Mouse (Mus musculus) kidney, postnatal 0 days (tissue): ENCODE results near the gene Gm28230. TPM values are rescaled to one million over a fixed set of nuclear protein-coding genes. Genes with fewer than 3 reads are reported as not detected.

Experiments used
- ATAC-seq: fragments of 200-750 bp; cut with Nextera tagmentation; replicated peaks from 2 replicates; pipeline ENCODE4 v1.8.0; 2017; ENCODE audit warnings: low read depth, moderate number of reproducible peaks, moderate TSS enrichment, moderate library complexity; ENCODE audit not compliant: low FRiP score
- DNase-seq: peaks from one replicate; pipeline ENCODE4 v3.0.0-alpha.2; 2016; ENCODE audit warnings: low spot score
- H3K27ac ChIP-seq: fragments of 300-500 bp; sonication (generic); 2 replicates; pipeline ENCODE4 v1.5.1; 2014; ENCODE audit warnings: mild to moderate bottlenecking
- H3K27me3 ChIP-seq: fragments of 300-500 bp; sonication (generic); 2 replicates; pipeline ENCODE4 v1.6.1; 2014; ENCODE audit warnings: low read length, mixed read lengths; ENCODE audit not compliant: insufficient read depth
- H3K36me3 ChIP-seq: fragments of 300-500 bp; sonication (generic); 2 replicates; pipeline ENCODE4 v1.6.1; 2014; ENCODE audit warnings: low read length, mixed read lengths; ENCODE audit not compliant: insufficient read depth
- H3K4me1 ChIP-seq: fragments of 300-500 bp; sonication (generic); replicated peaks from 2 replicates; pipeline ENCODE4 v1.6.1; 2014; ENCODE audit warnings: antibody characterized with exemption, low read length, mixed read lengths; ENCODE audit not compliant: insufficient read depth
- H3K4me2 ChIP-seq: fragments of 300-500 bp; sonication (generic); 2 replicates; pipeline ENCODE4 v1.6.1; 2014; ENCODE audit warnings: mild to moderate bottlenecking, low read length, moderate library complexity, mixed read lengths
- H3K4me3 ChIP-seq: fragments of 300-500 bp; sonication (generic); replicated peaks from 2 replicates; pipeline ENCODE4 v1.5.1; 2014; ENCODE audit warnings: low read depth, low read length
- H3K9ac ChIP-seq: fragments of 300-500 bp; sonication (generic); 2 replicates; pipeline ENCODE4 v1.6.1; 2014; ENCODE audit warnings: low read depth, low read length
- H3K9me3 ChIP-seq: fragments of 300-500 bp; sonication (generic); replicated peaks from 2 replicates; pipeline ENCODE4 v1.6.1; 2016; ENCODE audit warnings: low read length, inconsistent platforms, mixed read lengths
- CTCF ChIP-seq: IDR thresholded peaks from 2 replicates; pipeline ENCODE4 v1.5.1; 2016; ENCODE audit warnings: antibody characterized with exemption, low read depth, mild to moderate bottlenecking, moderate library complexity
- WGBS: fragments of 180-500 bp; shearing (Covaris S2); extraction: QIAGEN DNeasy Blood & Tissue Kit; methylation state at CpG from one replicate; pipeline ENCODE4 v1.1.7; 2014; 5-methylcytosine and 5-hydroxymethylcytosine counted together
- microRNA counts: library from miRNA; unstranded; fragments of <30 nt; microRNA quantifications from one replicate; lab custom pipeline; 2015
- microRNA-seq: library from miRNA; unstranded; fragments of <30 nt; microRNA quantifications from one replicate; pipeline ENCODE4, GENCODE M21; 2016
- polyA plus RNA-seq: library from polyadenylated mRNA; unstranded; fragments of >200 nt; fragmentation: Nextera tagmentation; extraction: Ambion mirVana; gene quantifications from 2 replicates; pipeline ENCODE4 v1.2.1, GENCODE M21; 2015

The Gm28230 gene
- polyA plus RNA-seq, 1 experiment from 2014 or later = 1.3 TPM

DNA sequence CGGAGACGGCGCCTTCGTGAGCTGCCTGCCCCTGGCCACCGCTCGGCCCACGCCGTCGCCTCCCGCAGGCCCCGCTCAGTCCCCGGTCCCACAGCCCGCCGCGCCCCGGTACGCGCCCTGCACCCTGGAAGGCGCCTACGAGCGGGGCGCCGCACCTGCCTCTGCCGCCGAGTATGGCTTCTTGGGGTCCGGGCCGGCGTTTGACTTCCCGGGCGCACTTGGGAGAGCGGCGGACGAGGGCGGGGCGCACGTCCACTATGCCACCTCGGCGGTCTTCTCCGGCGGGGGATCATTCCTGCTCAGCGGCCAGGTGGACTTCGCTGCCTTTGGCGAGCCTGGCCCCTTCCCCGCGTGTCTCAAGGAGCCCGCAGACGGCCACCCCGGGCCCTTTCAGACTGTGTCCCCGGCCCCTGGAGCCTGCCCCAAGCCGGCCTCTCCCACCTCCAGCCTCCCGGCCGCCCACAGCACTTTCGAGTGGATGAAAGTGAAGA lies 36.8 kb downstream of the Gm28230 start:
- peak overlapping the region; percentile 40; the same call in 1 of the 2 replicates for H3K9ac ChIP-seq
- no peak for TF ChIP-seq CTCF
- peaks cover 23% of the 10 kb centered on the region for H3K27me3 ChIP-seq
- H3K36me3 ChIP-seq = no peaks in the 10 kb centered on the region
- no peak overlapping the region for H3K27ac ChIP-seq
- peaks cover 14% of the 10 kb centered on the region for H3K4me1 ChIP-seq
- peak overlapping the region; percentile 48 for H3K4me3 ChIP-seq
- ATAC-seq = peak; percentile 50; the same call in 1 of the 2 replicates
- no peaks in the 10 kb centered on the region for H3K9me3 ChIP-seq
- WGBS = under 1% methylated on average over 51 of the region's 53 CpGs
- DNase-seq = no peak
- H3K4me2 ChIP-seq = peak overlapping the region; percentile 90

DNA sequence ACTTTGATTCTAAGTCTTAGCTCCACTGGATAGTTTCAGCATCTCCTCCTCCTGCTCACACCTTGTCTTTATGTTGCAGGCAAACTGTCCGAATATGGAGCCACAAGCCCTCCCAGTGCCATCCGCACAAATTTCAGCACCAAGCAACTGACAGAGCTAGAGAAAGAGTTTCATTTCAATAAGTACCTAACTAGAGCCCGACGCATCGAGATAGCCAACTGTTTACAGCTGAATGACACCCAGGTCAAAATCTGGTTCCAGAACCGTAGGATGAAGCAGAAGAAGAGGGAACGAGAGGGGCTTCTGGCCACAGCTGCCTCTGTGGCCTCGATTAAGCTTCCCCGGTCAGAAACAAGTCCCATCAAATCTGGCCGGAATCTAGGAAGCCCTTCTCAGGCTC lies 37.4 kb downstream of the Gm28230 start:
- no peak overlapping the region for H3K9ac ChIP-seq
- peak overlapping the region; percentile 90 for H3K4me2 ChIP-seq
- peaks cover 14% of the 10 kb centered on the region for H3K4me1 ChIP-seq
- no peaks in the 10 kb centered on the region for H3K9me3 ChIP-seq
- no peak for DNase-seq
- peaks cover 23% of the 10 kb centered on the region for H3K27me3 ChIP-seq
- whole genome bisulfite sequencing = 52% methylated on average over 10 of the region's 10 CpGs
- no peak for ATAC-seq
- no peak for TF ChIP-seq CTCF
- no peak overlapping the region for H3K4me3 ChIP-seq
- no peaks in the 10 kb centered on the region for H3K36me3 ChIP-seq
- no peak overlapping the region for H3K27ac ChIP-seq

GRCm38 (mm10) chr2:74774359-74774758 lies 47.8 kb downstream of the Gm28230 start:
- no peak for TF ChIP-seq CTCF
- DNase-seq (no peak), ATAC-seq (no peak)
- Histone ChIP-seq H3K4me2 (no peak overlapping the region), H3K9ac (no peak overlapping the region), H3K36me3 (no peaks in the 10 kb centered on the region), H3K27ac (no peak overlapping the region), H3K4me1 (no peaks in the 10 kb centered on the region), H3K4me3 (no peak overlapping the region), H3K27me3 (no peaks in the 10 kb centered on the region), H3K9me3 (no peaks in the 10 kb centered on the region)
- WGBS = 83% methylated on average over 2 of the region's 2 CpGs

DNA sequence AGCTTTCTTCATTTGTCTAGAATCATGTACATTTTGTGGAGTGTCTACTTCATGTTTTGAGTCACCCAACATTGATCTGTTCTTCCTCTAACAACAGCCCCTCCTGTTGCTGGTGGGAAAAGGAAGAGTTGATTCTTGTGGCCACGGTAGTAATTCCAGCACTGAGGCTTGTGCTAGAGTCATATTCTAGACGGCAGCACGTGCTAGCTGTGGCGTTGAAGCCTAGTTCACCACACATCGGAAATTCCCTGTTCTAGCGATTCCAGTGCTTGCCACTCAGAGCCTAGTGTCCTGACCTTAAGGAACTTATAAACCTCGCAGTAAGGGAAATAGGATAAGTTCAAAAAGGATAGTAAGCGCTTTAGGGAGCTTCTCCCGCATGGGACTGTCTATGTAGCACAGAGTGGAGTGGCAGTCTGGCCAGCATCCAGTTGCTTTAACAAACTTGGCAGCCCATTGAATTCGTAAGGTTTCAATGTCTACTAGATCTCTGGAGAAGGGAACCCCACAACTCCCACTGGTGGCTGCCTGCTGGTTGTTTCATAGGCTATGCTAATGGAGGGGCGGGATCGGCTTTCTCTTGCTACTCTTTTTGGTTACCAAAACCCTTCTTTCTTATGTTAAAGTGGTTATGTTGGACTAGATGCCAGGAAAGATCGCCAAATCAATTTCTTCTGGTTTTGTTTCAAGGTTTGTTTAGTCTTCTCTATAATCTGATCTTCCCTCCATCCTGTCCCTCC lies 51.2 kb downstream of the Gm28230 start:
- no peak for DNase-seq
- H3K4me1 ChIP-seq = no peaks in the 10 kb centered on the region
- no peak overlapping the region for H3K27ac ChIP-seq
- H3K9me3 ChIP-seq = no peaks in the 10 kb centered on the region
- TF ChIP-seq CTCF = no peak
- no peak overlapping the region for H3K9ac ChIP-seq
- no peaks in the 10 kb centered on the region for H3K36me3 ChIP-seq
- no peak for ATAC-seq
- H3K4me3 ChIP-seq = no peak overlapping the region
- no peaks in the 10 kb centered on the region for H3K27me3 ChIP-seq
- H3K4me2 ChIP-seq = no peak overlapping the region
- WGBS = 68% methylated on average over 13 of the region's 13 CpGs

GRCm38 (mm10) chr2:74781386-74781785 lies 54.9 kb downstream of the Gm28230 start:
- TF ChIP-seq CTCF = no peak

DNA sequence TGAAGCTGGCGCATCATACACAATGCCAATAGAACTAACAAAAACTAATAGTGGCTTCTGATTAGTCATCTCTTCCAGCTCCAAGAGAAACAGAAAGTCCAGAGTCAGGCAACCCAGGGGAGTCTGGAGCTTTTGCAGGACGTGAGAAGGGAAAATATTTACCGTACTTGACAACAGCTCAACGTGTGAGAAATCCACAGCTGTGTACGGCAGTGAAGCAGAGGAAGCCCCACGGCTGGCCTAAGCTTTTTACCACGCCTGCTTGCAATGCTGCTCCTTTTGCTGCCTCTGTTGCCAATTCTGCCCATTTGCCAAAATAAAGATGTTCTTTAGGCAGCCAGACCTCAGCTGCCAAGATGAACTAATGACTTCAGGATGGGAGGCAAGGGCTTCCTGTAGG lies 69.0 kb downstream of the Gm28230 start:
- no peak overlapping the region for H3K4me2 ChIP-seq
- ATAC-seq (no peak), DNase-seq (no peak)
- WGBS = 32% methylated on average over 7 of the region's 7 CpGs
- no peaks in the 10 kb centered on the region for H3K9me3 ChIP-seq
- H3K4me3 ChIP-seq = no peak overlapping the region
- no peaks in the 10 kb centered on the region for H3K36me3 ChIP-seq
- H3K27me3 ChIP-seq = no peaks in the 10 kb centered on the region
- no peak overlapping the region for H3K27ac ChIP-seq
- H3K9ac ChIP-seq = no peak overlapping the region
- no peaks in the 10 kb centered on the region for H3K4me1 ChIP-seq
- TF ChIP-seq CTCF = no peak

More at GRCm38 (mm10) chr2:74781386-74781785, 54.9 kb downstream of the Gm28230 start:
- WGBS = 69% methylated on average over 5 of the region's 5 CpGs
- Histone ChIP-seq H3K4me3 (no peak overlapping the region), H3K27me3 (no peaks in the 10 kb centered on the region), H3K9me3 (no peaks in the 10 kb centered on the region), H3K27ac (no peak overlapping the region), H3K4me1 (no peaks in the 10 kb centered on the region), H3K36me3 (no peaks in the 10 kb centered on the region), H3K4me2 (no peak overlapping the region), H3K9ac (no peak overlapping the region)
- no peak for ATAC-seq
- DNase-seq = no peak

MicroRNA genes within 50 kb of the gene (microRNA counts, 519-probe panel; counts per million panel counts)
- 7,340 counts per million, percentile 96 among the panel's probes with 10 or more counts for microRNA mmu-miR-10b (lab: Ali Mortazavi, UCI)

Small RNAs within 50 kb of the gene (microRNA-seq; reads per million reads assigned to microRNA genes)
- gene Gm44463 = not detected
- 81,719 reads per million, percentile 100 among the genes with 10 or more reads in this experiment for gene Mir10b

Other genes with a start within 250 kb of the Gm28230 start
- 17.1 and 19.5 TPM in 2 replicates for gene Lnpk, start 147.3 kb upstream of the Gm28230 start, polyA plus RNA-seq
- 0.08 TPM in 1 of 2 replicates, not detected in the other for gene Evx2, start 67.2 kb upstream of the Gm28230 start, polyA plus RNA-seq
- gene Hoxd13, start 58.4 kb upstream of the Gm28230 start, polyA plus RNA-seq = 0.10 TPM in 1 of 2 replicates, not detected in the other
- gene Hoxd12, start 51.7 kb upstream of the Gm28230 start, polyA plus RNA-seq = 2.6 and 2.8 TPM in 2 replicates
- gene Hoxd11, start 47.2 kb upstream of the Gm28230 start, polyA plus RNA-seq = 19.7 and 23.8 TPM in 2 replicates
- gene Hoxd10, start 34.8 kb upstream of the Gm28230 start, polyA plus RNA-seq = 44.6 and 45.5 TPM in 2 replicates
- 57.8 and 67.0 TPM in 2 replicates for gene Hoxd9, start 29.0 kb upstream of the Gm28230 start, polyA plus RNA-seq
- gene Hoxd8, start 22.1 kb upstream of the Gm28230 start, polyA plus RNA-seq = 73.4 and 76.7 TPM in 2 replicates
- 7.9 and 8.0 TPM in 2 replicates for gene Hoxd3, start 14.8 kb upstream of the Gm28230 start, polyA plus RNA-seq
- 3.3 and 4.4 TPM in 2 replicates for gene Hoxd4, start 14.8 kb upstream of the Gm28230 start, polyA plus RNA-seq
- gene Hoxd1, start 36.3 kb downstream of the Gm28230 start, polyA plus RNA-seq = 1.2 and 1.8 TPM in 2 replicates
- gene Mtx2, start 99.1 kb downstream of the Gm28230 start, polyA plus RNA-seq = 152 and 168 TPM in 2 replicates